Mouse (Mus musculus): ENCODE measurements around the gene Slc44a1. TPM values are rescaled to one million over a fixed set of nuclear protein-coding genes. Genes with fewer than 3 reads are reported as not detected.

Slc44a1 gene
- total RNA-seq (2015) (5.5 and 5.8 TPM in 2 replicates), total RNA-seq (2017) (3.5 and 5.5 TPM in 2 replicates)

- ATAC-seq (replicated peaks; ENCODE audit: poor library complexity), result peak; percentile 87
Observed at GRCm38 (mm10) chr4:53440010-53440815, at the start of gene Slc44a1. Gene Slc44a1 (plus strand): TSS chr4:53440413.

- ATAC-seq (replicated peaks; ENCODE audit: poor library complexity), result no peak
Observed at GRCm38 (mm10) chr4:53395002-53395401, 45.2 kb upstream of the Slc44a1 start.

DNA sequence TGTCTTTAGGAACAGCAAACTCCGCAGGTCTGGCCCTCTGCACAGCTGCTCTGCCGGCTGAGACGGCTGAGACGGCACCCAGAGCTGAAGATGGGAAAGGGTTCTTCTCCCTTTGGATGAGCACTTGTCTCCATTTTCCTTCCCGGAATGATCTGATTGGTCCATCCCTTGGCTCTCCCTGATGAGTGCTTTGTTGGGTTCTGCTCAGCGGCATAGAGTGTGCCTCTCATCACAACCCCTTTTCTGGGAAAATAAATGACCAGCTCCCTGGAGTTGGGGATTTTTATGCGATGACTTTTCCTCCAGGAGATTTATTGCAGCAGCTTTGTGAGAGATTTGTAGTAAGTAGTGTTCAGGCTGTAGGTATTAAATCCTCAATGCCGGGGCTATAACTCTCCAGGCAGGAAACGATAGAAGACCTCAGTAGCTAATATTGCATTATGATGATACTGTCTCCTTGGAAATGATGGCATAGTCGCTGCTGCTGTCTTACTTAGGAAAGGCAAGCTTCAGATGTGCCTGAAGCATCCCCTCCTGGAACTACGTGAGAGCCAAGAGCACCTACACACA is 43.5 kb upstream of the Slc44a1 start:
- ATAC-seq (replicated peaks; ENCODE audit: poor library complexity), result no peak

DNA sequence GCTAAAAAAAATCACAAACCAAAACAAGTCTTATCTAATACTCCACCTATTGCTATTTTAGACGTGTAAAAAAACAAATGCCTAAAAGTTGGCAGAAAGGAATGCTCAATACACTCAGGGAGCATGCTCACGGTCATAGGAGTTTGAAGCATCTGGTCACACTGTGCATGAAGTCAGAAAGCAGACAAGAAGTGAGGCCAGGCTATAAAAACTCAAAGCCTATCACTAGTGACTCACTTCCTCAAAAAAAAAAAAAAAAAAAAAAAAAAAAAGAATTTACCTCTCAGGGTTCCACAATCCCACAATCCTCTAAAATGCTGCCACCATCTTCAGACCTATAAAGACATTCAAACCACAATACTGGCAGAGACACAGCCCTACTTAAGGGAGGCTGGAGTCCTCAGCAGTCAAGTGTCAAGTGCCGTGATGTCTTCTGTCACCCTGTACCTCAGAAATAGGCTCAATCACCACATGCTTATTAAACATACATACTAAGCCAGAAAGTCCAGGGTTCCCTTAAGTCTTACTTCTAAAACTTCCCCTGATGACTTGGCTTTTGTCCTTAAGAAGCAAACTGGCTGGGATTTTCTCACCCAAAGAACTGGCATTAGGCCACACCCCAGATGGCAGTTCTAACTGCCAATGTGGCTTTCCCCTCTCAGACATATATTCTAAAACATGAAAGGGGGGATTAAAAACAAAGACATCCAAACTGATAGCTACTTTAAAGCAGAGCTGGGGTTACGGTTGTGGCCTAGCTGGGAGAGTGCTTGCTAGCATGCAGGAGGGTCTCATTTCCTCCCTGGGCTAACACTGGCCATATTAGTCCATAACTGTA is 42.7 kb upstream of the Slc44a1 start:
- peak; percentile 52 for ATAC-seq (replicated peaks; ENCODE audit: poor library complexity)

DNA sequence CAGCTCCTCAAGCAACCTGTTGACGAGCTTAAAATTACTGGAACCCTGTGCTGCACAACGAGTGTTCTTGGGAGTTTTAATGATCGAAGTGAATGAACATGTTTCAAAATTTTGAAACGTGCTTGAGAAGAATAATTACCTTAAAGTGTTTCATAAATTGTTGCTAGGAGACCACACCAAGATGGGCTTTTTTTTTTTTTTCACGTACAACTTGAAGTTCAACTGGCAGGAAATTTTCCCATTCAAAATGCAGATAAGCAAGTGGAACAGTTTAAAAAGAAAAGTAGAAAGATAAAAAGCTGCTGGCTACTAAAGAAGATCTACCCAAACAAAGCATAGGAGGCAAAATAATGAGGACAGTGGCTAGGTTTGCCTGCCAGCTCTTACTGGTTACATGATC is 41.7 kb upstream of the Slc44a1 start:
- no peak for ATAC-seq (replicated peaks; ENCODE audit: poor library complexity)

GRCm38 (mm10) chr4:53399428-53399827 is 40.8 kb upstream of the Slc44a1 start:
- ATAC-seq (replicated peaks; ENCODE audit: poor library complexity), result no peak

DNA sequence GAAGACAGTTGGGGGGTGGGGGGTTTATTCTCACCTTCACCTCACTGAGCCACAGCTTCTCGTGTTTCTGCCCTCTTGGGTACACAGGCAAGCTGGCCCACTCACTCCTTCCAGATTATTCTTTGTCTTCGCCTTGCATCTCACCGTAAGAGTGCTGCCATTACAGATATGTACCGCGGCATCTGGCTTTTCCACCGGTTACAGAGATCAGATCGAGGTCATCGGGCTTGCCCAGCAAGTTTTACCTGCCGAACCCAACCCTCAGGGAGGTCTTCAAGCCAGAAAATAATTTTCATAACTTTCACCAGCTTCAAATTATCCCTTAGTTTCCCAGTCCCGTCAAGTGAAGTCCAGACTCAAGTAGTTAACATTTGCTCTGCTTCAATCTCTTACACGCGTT is 36.8 kb upstream of the Slc44a1 start:
- ATAC-seq (replicated peaks; ENCODE audit: poor library complexity), result no peak

- no peak for ATAC-seq (replicated peaks; ENCODE audit: poor library complexity)
Observed at GRCm38 (mm10) chr4:53404431-53404925, 35.7 kb upstream of the Slc44a1 start.

GRCm38 (mm10) chr4:53406866-53407265 is 33.3 kb upstream of the Slc44a1 start:
- ATAC-seq (replicated peaks; ENCODE audit: poor library complexity), result no peak

GRCm38 (mm10) chr4:53408821-53409220 is 31.4 kb upstream of the Slc44a1 start:
- no peak for ATAC-seq (replicated peaks; ENCODE audit: poor library complexity)

DNA sequence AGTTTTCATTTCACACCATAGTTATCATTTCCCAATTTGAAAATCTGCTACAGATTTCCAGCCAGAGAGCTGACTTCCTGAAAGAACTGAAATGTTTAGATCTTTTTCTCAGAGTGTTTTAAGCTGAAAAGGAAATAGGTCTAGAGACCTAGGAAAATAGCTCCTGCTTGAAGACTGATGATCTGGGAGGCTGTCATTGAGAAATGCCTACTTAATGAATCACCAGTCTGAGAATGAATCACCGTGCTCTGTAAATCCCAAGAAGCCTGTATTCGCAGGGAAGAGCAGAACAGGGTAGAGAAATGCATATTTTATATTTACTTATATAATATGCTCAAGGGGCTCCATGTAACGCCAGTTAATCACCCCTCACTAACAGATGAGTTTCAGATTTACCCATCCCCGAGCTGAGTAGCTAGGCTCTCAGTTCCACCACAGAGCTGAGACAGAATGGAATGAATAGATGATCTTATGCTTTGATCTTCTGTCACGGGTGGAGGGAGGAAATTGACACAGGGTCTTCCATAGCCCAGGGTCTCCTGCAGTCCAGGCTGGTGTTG is 30.6 kb upstream of the Slc44a1 start:
- no peak for ATAC-seq (replicated peaks; ENCODE audit: poor library complexity)

DNA sequence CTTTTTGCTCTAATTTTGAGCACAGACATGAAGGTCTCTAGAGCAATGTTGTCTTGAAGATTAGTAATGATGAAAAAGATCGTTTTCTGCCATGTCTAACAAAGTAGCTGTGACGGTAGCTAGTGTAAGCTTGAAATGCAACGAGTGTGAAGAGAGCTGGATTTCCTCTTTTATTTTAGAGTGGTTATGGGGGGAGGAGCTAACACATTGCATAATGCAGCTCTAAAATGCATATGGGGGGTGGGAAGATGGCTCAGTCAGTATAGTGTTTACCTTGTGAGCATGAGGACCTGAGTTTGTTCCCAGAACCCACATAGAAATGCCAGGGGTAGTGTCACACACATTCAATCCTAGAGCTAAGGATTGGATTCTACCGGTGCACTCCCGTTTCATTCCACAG is 29.5 kb upstream of the Slc44a1 start:
- ATAC-seq (replicated peaks; ENCODE audit: poor library complexity), result peak; percentile 41

DNA sequence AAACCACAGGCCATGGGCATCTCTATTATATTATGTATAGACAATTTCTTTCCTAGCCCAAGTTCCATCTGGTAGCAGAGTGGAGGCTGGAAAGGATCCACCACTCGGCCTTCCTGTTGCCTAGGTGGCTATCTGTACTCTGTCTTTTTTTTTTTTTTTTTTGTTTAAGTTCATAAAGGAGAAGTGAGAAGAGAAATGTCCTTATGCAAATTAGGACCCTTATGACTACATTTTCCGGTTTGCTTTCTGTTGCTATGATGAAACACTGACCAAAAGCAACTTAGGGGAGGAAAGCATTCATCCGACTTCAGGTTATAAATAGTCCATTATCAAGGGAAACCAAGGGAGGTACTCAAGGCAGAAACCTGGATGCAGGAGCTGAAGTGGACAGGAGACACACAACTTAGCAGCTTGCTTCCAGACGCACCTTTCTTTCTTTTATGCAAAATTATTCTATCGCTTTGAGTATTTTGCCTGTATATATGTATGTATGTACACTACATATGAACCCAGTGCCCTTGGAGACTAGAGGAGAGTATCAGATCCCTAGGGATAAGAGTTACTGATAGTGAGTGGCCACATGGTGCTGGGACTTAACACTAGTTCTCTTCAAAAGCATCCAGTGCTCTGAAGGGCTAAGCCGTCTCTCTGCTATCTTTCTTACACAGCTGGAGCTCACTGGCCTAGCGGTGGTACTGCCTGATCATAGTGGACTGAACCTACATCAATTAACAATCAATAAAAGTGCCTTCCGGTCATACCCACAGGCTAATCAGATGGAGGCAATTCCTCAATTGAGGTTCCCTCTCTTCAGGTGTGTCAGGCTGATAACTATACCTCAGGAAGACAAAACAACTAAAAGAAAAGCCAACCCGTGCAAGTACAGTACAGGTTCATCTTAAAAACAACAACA is 28.0 kb upstream of the Slc44a1 start:
- peak; percentile 73 for ATAC-seq (replicated peaks; ENCODE audit: poor library complexity)

DNA sequence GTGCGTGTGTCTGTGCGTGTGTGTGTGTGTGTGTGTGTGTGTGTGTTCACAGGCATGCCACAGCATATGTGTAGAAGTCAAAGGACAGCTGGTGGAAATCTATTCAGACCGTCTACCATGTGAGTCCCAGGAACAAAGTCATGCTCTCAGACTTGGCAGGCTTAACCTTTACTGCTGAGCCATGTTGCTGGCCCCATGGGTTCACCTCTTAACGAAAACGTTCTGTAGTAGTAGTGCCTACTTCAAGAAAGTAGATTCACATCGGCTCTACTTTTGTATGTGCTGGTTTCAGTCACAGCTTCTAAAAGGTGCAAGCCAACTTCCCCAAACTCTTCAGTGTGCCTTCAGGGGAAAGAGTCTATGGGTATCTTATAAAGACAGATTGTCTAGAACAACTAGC is 27.2 kb upstream of the Slc44a1 start:
- no peak for ATAC-seq (replicated peaks; ENCODE audit: poor library complexity)

DNA sequence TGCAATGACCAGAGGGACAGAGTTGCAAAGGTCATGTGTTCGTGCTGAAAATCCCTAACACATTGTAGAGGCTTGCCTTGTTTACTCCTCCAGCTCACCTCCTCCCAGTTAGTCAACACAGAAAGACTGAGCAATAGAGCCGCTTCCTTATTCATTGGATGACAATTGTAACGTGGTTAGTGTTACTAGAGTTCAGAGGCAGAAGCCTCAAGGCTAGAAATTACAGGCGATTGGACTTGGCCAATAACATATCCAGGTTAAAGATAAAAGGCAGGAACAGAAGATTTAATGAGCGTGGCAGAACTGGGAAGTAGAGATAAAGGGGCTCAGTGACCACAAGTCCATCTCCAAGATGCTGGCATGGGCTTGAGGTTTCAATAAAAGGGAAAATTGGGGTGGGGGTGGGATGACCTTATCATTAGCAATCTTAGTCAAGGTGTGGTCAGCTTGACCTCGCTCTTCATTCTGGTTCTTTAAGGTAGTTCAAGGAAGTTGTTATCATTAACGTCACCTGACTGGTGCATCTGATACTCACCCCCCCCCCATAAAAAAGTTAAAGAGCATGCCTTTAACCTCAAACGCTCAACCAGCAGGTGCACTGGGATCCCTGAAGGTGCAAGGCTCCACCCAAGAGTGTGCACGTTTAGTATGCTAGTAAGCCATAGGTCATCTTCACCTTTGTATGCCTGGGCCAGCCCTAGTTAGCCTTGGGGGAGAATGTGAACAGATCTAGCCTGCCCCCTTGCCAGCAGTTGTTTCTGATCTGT is 26.0 kb upstream of the Slc44a1 start:
- ATAC-seq (replicated peaks; ENCODE audit: poor library complexity), result peak; percentile 35

DNA sequence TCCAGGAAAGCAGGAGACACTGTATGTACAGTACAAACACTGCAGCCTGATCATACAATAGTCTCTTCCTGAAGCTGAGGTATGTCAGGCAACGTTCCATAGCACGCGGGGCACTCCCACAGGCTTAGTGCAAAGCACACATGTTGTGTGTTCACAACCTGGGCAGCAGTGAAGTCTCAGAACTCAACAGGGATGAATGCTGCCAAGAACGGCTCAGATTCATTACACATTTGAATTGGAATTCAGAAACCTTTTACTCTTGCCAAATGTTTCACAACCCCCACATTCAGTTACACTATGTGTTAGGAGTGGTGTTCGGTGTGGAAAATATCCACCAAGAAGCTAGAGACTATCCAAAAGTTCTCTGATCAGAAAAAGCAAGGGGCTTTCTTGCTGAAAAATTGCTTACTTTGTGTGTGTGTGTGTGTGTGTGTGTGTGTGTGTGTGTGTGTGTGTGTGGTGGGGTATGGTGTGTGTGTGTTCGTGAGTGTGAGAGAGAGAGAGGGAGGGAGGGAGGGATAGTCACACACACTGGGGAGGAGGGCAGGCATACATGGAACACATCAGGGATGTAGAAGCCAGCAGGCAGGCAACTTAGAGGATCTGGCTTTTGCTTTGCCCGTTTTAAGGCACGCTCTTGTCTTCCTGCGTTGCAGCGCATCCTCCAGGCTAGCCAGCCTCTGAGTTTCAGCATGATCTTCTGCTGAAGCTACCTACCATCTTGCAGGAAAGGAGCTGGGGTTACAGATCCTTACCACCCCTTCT is 24.2 kb upstream of the Slc44a1 start:
- no peak for ATAC-seq (replicated peaks; ENCODE audit: poor library complexity)

- 0 out of 2 replicates have a peak, but pooled peaks have one; percentile 20 for ATAC-seq (replicated peaks; ENCODE audit: poor library complexity)
Observed at GRCm38 (mm10) chr4:53416928-53417327, 23.3 kb upstream of the Slc44a1 start.

DNA sequence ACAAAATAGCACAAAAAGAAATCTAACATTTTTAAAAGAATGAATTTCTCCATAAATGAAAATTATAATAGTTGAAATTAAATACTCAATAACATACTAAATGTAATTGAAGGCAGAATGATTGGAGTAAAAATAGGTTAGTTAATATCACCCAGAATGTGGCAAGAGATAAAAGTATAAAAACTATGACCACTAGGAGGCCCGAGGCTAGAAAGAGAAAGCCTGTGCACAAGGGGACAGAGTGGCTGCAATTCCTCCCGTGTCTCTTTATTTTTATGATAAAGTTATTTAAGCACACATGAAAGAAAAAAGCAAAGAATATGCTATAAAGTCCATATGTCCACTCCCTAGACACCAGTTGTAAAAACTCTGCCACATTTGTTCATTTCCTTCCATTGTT is 17.4 kb upstream of the Slc44a1 start:
- ATAC-seq (replicated peaks; ENCODE audit: poor library complexity), result peak; percentile 74

- no peak for ATAC-seq (replicated peaks; ENCODE audit: poor library complexity)
Observed at GRCm38 (mm10) chr4:53427120-53427519, 13.1 kb upstream of the Slc44a1 start.

Measured in megakaryocyte progenitor cell, adult 5-6 weeks (primary cell).